22 mouse cellular contexts compared by ENCODE assay signal in genomic region chr14:76742297-76742696, GRCm38 (mm10).
DNase-seq lines count a peak whose midpoint lies in the region; ATAC-seq and TF ChIP-seq lines count a peak whose summit lies in the region.
"Had no signal": no experiment of that assay in that cellular context is flagged by ENCODE, and none has a peak within 500 bp of the region (broad histone marks: within the 10 kb centered on the region; RNA-seq: fewer than 3 reads in every experiment).

No protein-coding gene starts in this region.

- TF ChIP-seq CTCF in C2C12 (IDR thresholded peaks at IDR 0.05; ENCODE audit: control insufficient read depth, insufficient read depth, insufficient read length): no peak
- TF ChIP-seq CTCF in Patski (IDR thresholded peaks at IDR 0.05): no peak

- no peaks in the 10 kb centered on the region for H3K36me3 ChIP-seq in C2C12 (ENCODE audit: control insufficient read depth, insufficient read depth)
- H3K36me3 ChIP-seq: embryonic facial prominence, embryonic 15.5 days; forebrain, embryonic 10.5 days; forebrain, embryonic 15.5 days; G1E; heart, embryonic 13.5 days; hindbrain, embryonic 15.5 days had no signal

- H3ac ChIP-seq in C2C12 (ENCODE audit: control insufficient read depth, insufficient read length, low read depth): no peak overlapping the region

- ATAC-seq in Patski: peak; percentile 82
- 0 out of 2 replicates have a peak, but pooled peaks have one; percentile 9 for ATAC-seq in monocyte, adult 5-6 weeks (replicated peaks; ENCODE audit: insufficient number of reproducible peaks, low FRiP score, low TSS enrichment, poor library complexity, severe bottlenecking)
- ATAC-seq: forebrain, embryonic 15.5 days; intestine, embryonic 16.5 days had no signal

- no peaks in the 10 kb centered on the region for H3K79me3 ChIP-seq in C2C12 (ENCODE audit: low read depth)

- DNase-seq in 3T3-L1 (ENCODE audit: low read depth, low spot score) (peak; percentile 67), Patski (ENCODE audit: low read depth, low spot score) (no peak)
- no peak for DNase-seq in lung, adult 18-20 months
- DNase-seq in frontal cortex, postnatal 14 days (ENCODE audit: low spot score in 2 of 2): no peak
- DNase-seq in retina, embryonic 14.5 days (ENCODE audit: low spot score): no peak
- DNase-seq: adrenal gland, adult 8-10 months; adrenal gland, postnatal 36 days; cerebellum, adult 2 months; cerebellum, postnatal 14 days; embryo, embryonic 11 days; gastrocnemius, postnatal 14 days; heart, postnatal 36 days had no signal

- H3K79me2 ChIP-seq in C2C12 (ENCODE audit: control insufficient read depth, insufficient read depth): no peaks in the 10 kb centered on the region

- no peak overlapping the region for H3K4me3 ChIP-seq in C2C12 (ENCODE audit: insufficient read depth, poor library complexity, severe bottlenecking)
- H3K4me3 ChIP-seq: embryonic facial prominence, embryonic 15.5 days; erythroblast, embryonic 14.5 days; forebrain, embryonic 10.5 days; forebrain, embryonic 15.5 days; heart, embryonic 13.5 days; hindbrain, embryonic 15.5 days had no signal

- H3K27me3 ChIP-seq in C2C12 (ENCODE audit: control insufficient read depth, insufficient read depth, insufficient read length) (no peaks in the 10 kb centered on the region), Patski (no peaks in the 10 kb centered on the region)
- H3K27me3 ChIP-seq: embryonic facial prominence, embryonic 15.5 days; forebrain, embryonic 15.5 days; heart, embryonic 13.5 days; hindbrain, embryonic 15.5 days had no signal

- in situ Hi-C loops in Patski (cut with MboI; ENCODE audit: low pct_unique_long_range_greater_than_20kb): no loop called here

- CTCF ChIA-PET in Patski (lab: Charles Lee): no interaction called here

- POLR2A ChIA-PET in Patski (lab: Charles Lee): interaction anchor here (0.7 to 1.2 kb wide), 3 partner anchors 18 to 204 kb away, joined by 3 to 4 read pairs (median 3); no protein-coding TSS in a partner anchor

TF ChIP-seq in C2C12, 6 proteins besides CTCF, POLR2A, EP300 and RAD21:
- no peak for TF ChIP-seq USF1 (IDR thresholded peaks at IDR 0.05; ENCODE audit: low read depth)
- peak; percentile 52 for TF ChIP-seq CEBPB (IDR thresholded peaks at IDR 0.05; ENCODE audit: low read depth)
- TF ChIP-seq MYOD1 (IDR thresholded peaks at IDR 0.05; ENCODE audit: control insufficient read depth, insufficient read length, low read depth): peak; percentile 16
- peak; percentile 44 for TF ChIP-seq FOSL1 (IDR thresholded peaks at IDR 0.05; ENCODE audit: insufficient read depth, low read length, poor library complexity, severe bottlenecking)
- no peak for TF ChIP-seq MYOG (IDR thresholded peaks at IDR 0.05; ENCODE audit: control insufficient read depth, extremely low read depth, insufficient read length)
- TF ChIP-seq MAX (IDR thresholded peaks at IDR 0.05): no peak
TF ChIP-seq in C2C12: peak in this region for 3.
